Mouse (Mus musculus) megakaryocyte, adult 5-6 weeks (primary cell): ENCODE measurements around the gene Rbm20. TPM values are rescaled to one million over a fixed set of nuclear protein-coding genes. Genes with fewer than 3 reads are reported as not detected.
A peak's percentile ranks its signal among the peaks of the same experiment; 100 is the strongest.

Experiments used
- ATAC-seq: 2 replicates; pipeline ENCODE4 v1.8.0; 2016; ENCODE audit warnings: mild to moderate bottlenecking, inconsistent platforms; ENCODE audit not compliant: poor library complexity, severe bottlenecking
- total RNA-seq, 2 experiments: library from RNA; stranded (forward) in 1 of 2; stranded (reverse) in 1 of 2; fragments of 153-499, 151-499 nt in 1 of 2; fragments of 221-1000, 200-1000 nt in 1 of 2; gene quantifications; 2 replicates each; pipeline versions ENCODE4 v1.2.3 to v1.2.4; 2015 to 2017

The Rbm20 gene
- total RNA-seq, 2 experiments from 2014 or later = 0.11 TPM; not detected in 1

GRCm38 (mm10) chr19:53713364-53713763 is 36.3 kb downstream of the Rbm20 start:
- ATAC-seq = no peak

GRCm38 (mm10) chr19:53716469-53716868 is 39.4 kb downstream of the Rbm20 start:
- no peak for ATAC-seq

- no peak for ATAC-seq
Observed at GRCm38 (mm10) chr19:53717364-53717763, 40.3 kb downstream of the Rbm20 start.

GRCm38 (mm10) chr19:53722186-53722585 is 45.1 kb downstream of the Rbm20 start:
- no peak for ATAC-seq

- no peak for ATAC-seq
Observed at GRCm38 (mm10) chr19:53724053-53724452, 46.9 kb downstream of the Rbm20 start.

- ATAC-seq = no peak
Observed at GRCm38 (mm10) chr19:53726340-53726739, 49.2 kb downstream of the Rbm20 start.

- ATAC-seq = no peak
Observed at GRCm38 (mm10) chr19:53726755-53727154, 49.6 kb downstream of the Rbm20 start.

GRCm38 (mm10) chr19:53727277-53727676 is 50.2 kb downstream of the Rbm20 start:
- ATAC-seq = no peak

- ATAC-seq = no peak
Observed at GRCm38 (mm10) chr19:53727886-53728669, 51.0 kb downstream of the Rbm20 start.

GRCm38 (mm10) chr19:53729919-53730318 is 52.8 kb downstream of the Rbm20 start:
- ATAC-seq = no peak

GRCm38 (mm10) chr19:53731761-53732201 is 54.7 kb downstream of the Rbm20 start:
- ATAC-seq = peak; percentile 80

- ATAC-seq = no peak
Observed at GRCm38 (mm10) chr19:53734845-53735244, 57.7 kb downstream of the Rbm20 start.

- ATAC-seq = no peak
Observed at GRCm38 (mm10) chr19:53738701-53739131, 61.6 kb downstream of the Rbm20 start.

GRCm38 (mm10) chr19:53739570-53740266 is 62.6 kb downstream of the Rbm20 start:
- ATAC-seq = no peak

GRCm38 (mm10) chr19:53740750-53741380 is 63.8 kb downstream of the Rbm20 start:
- no peak for ATAC-seq

GRCm38 (mm10) chr19:53741902-53742301 is 64.8 kb downstream of the Rbm20 start:
- no peak for ATAC-seq

GRCm38 (mm10) chr19:53745354-53745753 is 68.2 kb downstream of the Rbm20 start:
- ATAC-seq = no peak

GRCm38 (mm10) chr19:53746116-53746515 is 69.0 kb downstream of the Rbm20 start:
- no peak for ATAC-seq

GRCm38 (mm10) chr19:53748236-53748775 is 71.2 kb downstream of the Rbm20 start:
- no peak for ATAC-seq

GRCm38 (mm10) chr19:53749326-53749725 is 72.2 kb downstream of the Rbm20 start:
- no peak for ATAC-seq
